Mouse (Mus musculus): Measurements from ENCODE around the gene Eif3c. TPM values are rescaled to one million over a fixed set of nuclear protein-coding genes. Genes with fewer than 3 reads are reported as not detected.

Gene Eif3c
- total RNA-seq (2014; rRNA removed): 112 and 118 TPM in 2 replicates
- polyA plus RNA-seq (2015; fragmentation: Nextera tagmentation; extraction: Ambion mirVana): 198 and 204 TPM in 2 replicates

DNA sequence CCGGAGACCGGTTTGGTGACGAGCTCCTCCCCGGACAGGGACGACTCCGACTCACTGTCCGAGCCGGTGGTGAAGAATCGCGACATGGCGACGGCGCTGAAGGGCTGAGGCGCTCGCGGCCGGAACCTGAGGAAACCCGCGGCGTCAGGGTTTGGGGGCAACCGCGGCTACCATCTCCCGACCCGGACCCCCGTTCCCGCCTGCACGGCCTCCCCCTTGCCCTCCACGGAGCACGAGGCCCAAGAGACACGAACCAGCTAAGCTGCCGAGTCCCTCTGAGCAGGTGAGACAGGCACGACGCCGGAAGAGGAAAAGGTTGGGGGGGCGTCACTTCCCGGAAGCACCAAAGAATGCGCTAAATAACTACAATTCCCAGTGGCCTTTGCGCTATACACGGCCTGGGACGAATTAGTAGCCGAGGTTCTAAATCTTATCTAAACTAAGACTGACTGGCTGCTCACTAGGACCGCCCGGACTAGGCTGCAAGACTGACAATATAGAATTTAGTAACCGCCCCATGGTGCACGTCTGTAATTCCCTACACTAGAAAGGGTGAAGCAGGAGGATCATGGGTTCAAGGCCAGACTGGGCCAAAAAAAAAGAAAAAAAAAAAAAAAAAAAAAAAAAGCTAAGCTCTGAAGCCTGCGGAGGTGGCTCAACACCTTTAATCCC is at the start of gene Eif3c:
Gene Eif3c, minus strand, starts transcription at position 318 of the 672 bp plus-strand sequence.
- peak; percentile 95 for ATAC-seq
- Histone ChIP-seq H3K4me2 (ENCODE audit: low read depth, low read length) (peak within 1 kb of the TSS; percentile 79), H3K9ac (replicated peaks; ENCODE audit: low read length) (peak within 1 kb of the TSS; percentile 86), H3K27me3 (ENCODE audit: insufficient read depth, low read length) (no peaks in the 10 kb centered on the region), H3K36me3 (ENCODE audit: insufficient read depth, low read length) (peaks cover 29% of the 10 kb centered on the region), H3K4me3 (ENCODE audit: low read length) (peak within 1 kb of the TSS; percentile 96), H3K4me1 (ENCODE audit: insufficient read depth, low read length) (no peaks in the 10 kb centered on the region), H3K9me3 (ENCODE audit: low read length) (no peaks in the 10 kb centered on the region), H3K27ac (peak within 1 kb of the TSS; percentile 88)
- no peak for TF ChIP-seq CTCF (IDR thresholded peaks at IDR 0.05; ENCODE audit: low read depth)
- DNase-seq (ENCODE audit: low spot score): peak; percentile 96
- WGBS: under 1% methylated on average over 44 of the region's 46 CpGs

DNA sequence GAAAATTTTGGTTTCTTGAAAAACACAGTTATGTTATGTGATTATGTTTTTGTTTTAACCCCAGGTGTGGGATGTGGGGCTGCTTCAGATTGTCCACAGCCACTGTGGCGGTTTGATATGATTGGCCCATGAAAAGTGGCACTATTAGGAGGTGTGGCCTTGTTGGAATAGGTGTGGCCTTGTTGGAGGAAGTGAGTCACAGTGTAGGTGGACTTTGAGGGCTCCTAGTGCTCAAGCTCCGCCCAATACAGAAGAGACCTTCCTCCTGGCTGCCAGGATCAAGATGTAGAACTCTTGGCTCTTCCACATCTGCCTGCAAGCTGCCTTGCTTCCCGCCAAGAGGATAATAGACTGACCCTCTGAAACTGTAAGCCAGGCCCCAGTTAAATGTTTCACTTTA is 46.5 kb upstream of the Eif3c start:
- no peak overlapping the region for H3K9ac ChIP-seq (replicated peaks; ENCODE audit: low read length)
- 86% methylated on average over 3 of the region's 3 CpGs for WGBS
- H3K9me3 ChIP-seq (ENCODE audit: low read length): no peaks in the 10 kb centered on the region
- ATAC-seq: no peak
- H3K4me2 ChIP-seq (ENCODE audit: low read depth, low read length): no peak overlapping the region
- H3K36me3 ChIP-seq (ENCODE audit: insufficient read depth, low read length): no peaks in the 10 kb centered on the region
- H3K27me3 ChIP-seq (ENCODE audit: insufficient read depth, low read length): no peaks in the 10 kb centered on the region
- no peak overlapping the region for H3K27ac ChIP-seq
- no peak for DNase-seq (ENCODE audit: low spot score)
- no peak overlapping the region for H3K4me3 ChIP-seq (ENCODE audit: low read length)
- TF ChIP-seq CTCF (IDR thresholded peaks at IDR 0.05; ENCODE audit: low read depth): no peak
- no peaks in the 10 kb centered on the region for H3K4me1 ChIP-seq (ENCODE audit: insufficient read depth, low read length)

DNA sequence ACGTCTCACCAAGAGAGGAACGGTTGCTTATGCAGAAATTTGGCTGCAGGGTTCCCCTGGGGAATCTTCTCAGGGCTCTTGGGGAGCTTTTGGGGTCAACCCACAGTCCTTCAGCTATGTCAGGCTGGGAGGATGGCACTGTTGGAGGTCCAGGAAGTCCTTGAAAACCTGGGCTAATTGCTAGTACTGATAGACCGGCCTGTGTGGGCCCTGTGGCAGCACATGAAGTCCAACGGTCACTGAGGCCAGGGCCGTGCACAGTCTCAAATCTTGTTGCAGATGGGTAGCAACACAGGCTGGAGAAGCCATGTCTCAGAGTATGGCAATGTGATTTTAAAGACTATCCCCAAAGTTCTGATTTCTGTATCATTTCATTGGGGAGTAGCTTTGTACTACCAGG is 41.6 kb upstream of the Eif3c start:
- Histone ChIP-seq H3K27ac (no peak overlapping the region), H3K4me1 (ENCODE audit: insufficient read depth, low read length) (no peaks in the 10 kb centered on the region), H3K4me3 (ENCODE audit: low read length) (no peak overlapping the region), H3K4me2 (ENCODE audit: low read depth, low read length) (no peak overlapping the region), H3K9me3 (ENCODE audit: low read length) (no peaks in the 10 kb centered on the region), H3K9ac (replicated peaks; ENCODE audit: low read length) (no peak overlapping the region), H3K27me3 (ENCODE audit: insufficient read depth, low read length) (no peaks in the 10 kb centered on the region), H3K36me3 (ENCODE audit: insufficient read depth, low read length) (no peaks in the 10 kb centered on the region)
- TF ChIP-seq CTCF (IDR thresholded peaks at IDR 0.05; ENCODE audit: low read depth): no peak
- 84% methylated on average over 5 of the region's 5 CpGs for WGBS
- DNase-seq (ENCODE audit: low spot score): no peak
- no peak for ATAC-seq

DNA sequence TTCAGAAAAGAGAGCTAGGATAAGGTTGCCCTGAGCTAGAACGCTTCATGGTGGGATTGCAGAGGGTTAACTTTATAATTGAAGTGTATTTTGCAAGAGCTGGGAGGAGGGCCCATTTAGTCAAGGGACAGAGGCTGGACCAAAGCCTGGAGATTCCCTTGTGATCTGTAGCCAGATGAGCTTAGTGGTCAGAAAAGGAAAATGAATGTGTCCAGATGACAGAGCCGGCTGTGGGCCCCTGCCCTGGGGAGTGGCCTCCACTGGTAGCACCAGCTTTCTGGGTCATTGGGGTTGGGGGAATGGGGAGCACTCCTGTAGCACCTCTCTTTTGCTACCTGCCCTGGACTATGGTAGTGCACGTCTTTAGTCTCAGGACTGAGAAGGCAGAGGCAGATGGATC is 40.9 kb upstream of the Eif3c start:
- Histone ChIP-seq H3K4me3 (ENCODE audit: low read length) (no peak overlapping the region), H3K27me3 (ENCODE audit: insufficient read depth, low read length) (no peaks in the 10 kb centered on the region), H3K4me2 (ENCODE audit: low read depth, low read length) (no peak overlapping the region), H3K9me3 (ENCODE audit: low read length) (no peaks in the 10 kb centered on the region), H3K4me1 (ENCODE audit: insufficient read depth, low read length) (no peaks in the 10 kb centered on the region), H3K36me3 (ENCODE audit: insufficient read depth, low read length) (no peaks in the 10 kb centered on the region), H3K9ac (replicated peaks; ENCODE audit: low read length) (no peak overlapping the region), H3K27ac (no peak overlapping the region)
- DNase-seq (ENCODE audit: low spot score): no peak
- TF ChIP-seq CTCF (IDR thresholded peaks at IDR 0.05; ENCODE audit: low read depth): no peak
- WGBS: 74% methylated on average over 3 of the region's 3 CpGs
- no peak for ATAC-seq

GRCm38 (mm10) chr7:126606611-126607010 is 40.4 kb upstream of the Eif3c start:
- Histone ChIP-seq H3K9me3 (ENCODE audit: low read length) (no peaks in the 10 kb centered on the region), H3K27ac (no peak overlapping the region), H3K9ac (replicated peaks; ENCODE audit: low read length) (no peak overlapping the region), H3K36me3 (ENCODE audit: insufficient read depth, low read length) (no peaks in the 10 kb centered on the region), H3K27me3 (ENCODE audit: insufficient read depth, low read length) (no peaks in the 10 kb centered on the region), H3K4me3 (ENCODE audit: low read length) (no peak overlapping the region), H3K4me1 (ENCODE audit: insufficient read depth, low read length) (no peaks in the 10 kb centered on the region), H3K4me2 (ENCODE audit: low read depth, low read length) (no peak overlapping the region)
- DNase-seq (ENCODE audit: low spot score) (no peak), ATAC-seq (no peak)
- TF ChIP-seq CTCF (IDR thresholded peaks at IDR 0.05; ENCODE audit: low read depth): no peak
- 85% methylated on average over 5 of the region's 5 CpGs for WGBS

GRCm38 (mm10) chr7:126602650-126603049 is 36.4 kb upstream of the Eif3c start:
- Histone ChIP-seq H3K4me3 (ENCODE audit: low read length) (no peak overlapping the region), H3K4me1 (ENCODE audit: insufficient read depth, low read length) (no peaks in the 10 kb centered on the region), H3K27ac (no peak overlapping the region), H3K36me3 (ENCODE audit: insufficient read depth, low read length) (no peaks in the 10 kb centered on the region), H3K9me3 (ENCODE audit: low read length) (no peaks in the 10 kb centered on the region), H3K27me3 (ENCODE audit: insufficient read depth, low read length) (no peaks in the 10 kb centered on the region), H3K9ac (replicated peaks; ENCODE audit: low read length) (no peak overlapping the region), H3K4me2 (ENCODE audit: low read depth, low read length) (no peak overlapping the region)
- no peak for TF ChIP-seq CTCF (IDR thresholded peaks at IDR 0.05; ENCODE audit: low read depth)
- no peak for ATAC-seq
- 84% methylated on average over 3 of the region's 3 CpGs for WGBS
- DNase-seq (ENCODE audit: low spot score): no peak

- TF ChIP-seq CTCF (IDR thresholded peaks at IDR 0.05; ENCODE audit: low read depth): no peak
- WGBS: 41% methylated on average over 4 of the region's 5 CpGs
These were observed 35.7 kb upstream of the Eif3c start for GRCm38 (mm10) chr7:126601896-126602295.

More at GRCm38 (mm10) chr7:126601896-126602295, 35.7 kb upstream of the Eif3c start:
- no peak for ATAC-seq
- Histone ChIP-seq H3K9me3 (ENCODE audit: low read length) (no peaks in the 10 kb centered on the region), H3K9ac (replicated peaks; ENCODE audit: low read length) (no peak overlapping the region), H3K27ac (no peak overlapping the region), H3K36me3 (ENCODE audit: insufficient read depth, low read length) (no peaks in the 10 kb centered on the region), H3K27me3 (ENCODE audit: insufficient read depth, low read length) (no peaks in the 10 kb centered on the region), H3K4me2 (ENCODE audit: low read depth, low read length) (no peak overlapping the region), H3K4me1 (ENCODE audit: insufficient read depth, low read length) (no peaks in the 10 kb centered on the region), H3K4me3 (ENCODE audit: low read length) (no peak overlapping the region)
- DNase-seq (ENCODE audit: low spot score): no peak
